Mouse (Mus musculus) 416B (cell line): ENCODE measurements at regions not wholly inside any gene's neighbourhood (a gene's known extent, or its start where the extent isn't known, plus 50 kb on each side); places are given as distances from the start of the nearest gene placed in this dataset.

Experiments used
- DNase-seq: peaks from one replicate; pipeline ENCODE4 v3.0.0; 2011; ENCODE audit warnings: low read depth

GRCm38 (mm10) chr5:133096340-133096739 is 553.2 kb upstream of the Auts2 start:
- no peak for DNase-seq

- no peak for DNase-seq
Observed at GRCm38 (mm10) chr5:133084859-133085258, 541.7 kb upstream of the Auts2 start.

GRCm38 (mm10) chr5:133080751-133081150 is 537.6 kb upstream of the Auts2 start:
- DNase-seq = no peak

- no peak for DNase-seq
Observed at GRCm38 (mm10) chr5:133078916-133079315, 535.8 kb upstream of the Auts2 start.

GRCm38 (mm10) chr5:133078390-133078789 is 535.2 kb upstream of the Auts2 start:
- DNase-seq = no peak

- no peak for DNase-seq
Observed at GRCm38 (mm10) chr5:133073317-133073716, 530.2 kb upstream of the Auts2 start.

GRCm38 (mm10) chr5:133070141-133070540 is 527.0 kb upstream of the Auts2 start:
- DNase-seq = no peak

GRCm38 (mm10) chr5:133062481-133062880 is 519.3 kb upstream of the Auts2 start:
- no peak for DNase-seq

- DNase-seq = no peak
Observed at GRCm38 (mm10) chr5:133047456-133047855, 504.3 kb upstream of the Auts2 start.

GRCm38 (mm10) chr5:133045637-133046036 is 502.5 kb upstream of the Auts2 start:
- DNase-seq = no peak

GRCm38 (mm10) chr5:133027590-133027989 is 484.4 kb upstream of the Auts2 start:
- no peak for DNase-seq

- DNase-seq = no peak
Observed at GRCm38 (mm10) chr5:133025121-133025520, 482.0 kb upstream of the Auts2 start.

GRCm38 (mm10) chr5:133020821-133021220 is 477.7 kb upstream of the Auts2 start:
- DNase-seq = no peak

GRCm38 (mm10) chr5:133020116-133020515 is 477.0 kb upstream of the Auts2 start:
- DNase-seq = no peak

GRCm38 (mm10) chr5:133010624-133011575 is 467.8 kb upstream of the Auts2 start:
- DNase-seq = no peak

- no peak for DNase-seq
Observed at GRCm38 (mm10) chr5:132982866-132983265, 439.7 kb upstream of the Auts2 start.

- DNase-seq = no peak
Observed at GRCm38 (mm10) chr5:132979013-132979412, 435.9 kb upstream of the Auts2 start.

GRCm38 (mm10) chr5:132975303-132975932 is 432.3 kb upstream of the Auts2 start:
- no peak for DNase-seq

- DNase-seq = no peak
Observed at GRCm38 (mm10) chr5:132974876-132975275, 431.7 kb upstream of the Auts2 start.

GRCm38 (mm10) chr5:132971046-132971445 is 427.9 kb upstream of the Auts2 start:
- DNase-seq = no peak

- DNase-seq = no peak
Observed at GRCm38 (mm10) chr5:132969376-132969775, 426.2 kb upstream of the Auts2 start.

GRCm38 (mm10) chr5:132959901-132960300 is 416.8 kb upstream of the Auts2 start:
- no peak for DNase-seq

- DNase-seq = no peak
Observed at GRCm38 (mm10) chr5:132956184-132956583, 413.0 kb upstream of the Auts2 start.
